Mouse (Mus musculus) CH12.LX (cell line): ENCODE results near the gene Dhx35. TPM values are rescaled to one million over a fixed set of nuclear protein-coding genes. Genes with fewer than 3 reads are reported as not detected.

ENCODE experiments used
- DNase-seq: peaks from one replicate; pipeline ENCODE4 v3.0.0-alpha.2; 2013; ENCODE audit errors: extremely low read depth
- H3K27ac ChIP-seq: 2 replicates; pipeline ENCODE4 v1.5.1; 2012; ENCODE audit warnings: low read depth, mild to moderate bottlenecking, control low read depth, moderate library complexity; ENCODE audit not compliant: insufficient read depth
- H3K27me3 ChIP-seq: replicated peaks from 2 replicates; pipeline ENCODE3; 2012; ENCODE audit warnings: inconsistent platforms
- H3K36me3 ChIP-seq, 2 experiments: replicated peaks in 1 of 2; 2 replicates each; pipeline versions ENCODE3 to v1.6.1; 2012; ENCODE audit warnings: inconsistent platforms in 1 of 2, low read length in 1 of 2, mild to moderate bottlenecking in 1 of 2, mixed read lengths in 1 of 2, moderate library complexity in 1 of 2; ENCODE audit not compliant: control insufficient read depth in 1 of 2, insufficient read depth in 1 of 2
- H3K4me1 ChIP-seq, 2 experiments: 2 replicates each; pipeline ENCODE4 v1.6.1; 2012; ENCODE audit warnings: inconsistent platforms in 1 of 2, moderate library complexity in 1 of 2; ENCODE audit not compliant: insufficient read depth in 2 of 2, control insufficient read depth in 1 of 2
- H3K4me2 ChIP-seq: 2 replicates; pipeline ENCODE4 v1.6.1; 2012; ENCODE audit warnings: low read depth, mild to moderate bottlenecking, control low read depth; ENCODE audit not compliant: poor library complexity, insufficient read depth, severe bottlenecking
- H3K4me3 ChIP-seq, 3 experiments: fragments of 150-350 bp in 1 of 3; sonication (generic) in 1 of 3; replicated peaks in 1 of 3; 2 replicates each; pipeline versions ENCODE3 to v1.5.1; 2011 to 2012; ENCODE audit warnings: low read depth in 2 of 3, low read length in 2 of 3, mild to moderate bottlenecking in 2 of 3, moderate library complexity in 2 of 3, control low read depth in 1 of 3, improper control_type of control experiment in 1 of 3, inconsistent platforms in 1 of 3, mixed read lengths in 1 of 3; ENCODE audit not compliant: poor library complexity in 1 of 3
- H3K79me2 ChIP-seq: replicated peaks from 2 replicates; pipeline ENCODE4 v1.6.1; 2012; ENCODE audit warnings: mild to moderate bottlenecking, moderate library complexity; ENCODE audit not compliant: control insufficient read depth, poor library complexity, insufficient read depth, severe bottlenecking; ENCODE audit errors: extremely low read depth
- H3K9ac ChIP-seq: 2 replicates; pipeline ENCODE4 v1.6.1; 2012; ENCODE audit warnings: low read depth, mild to moderate bottlenecking, control low read depth, moderate library complexity; ENCODE audit not compliant: insufficient read depth
- H3K9me3 ChIP-seq: replicated peaks from 2 replicates; pipeline ENCODE3; 2012; ENCODE audit warnings: low read length, inconsistent platforms, mixed read lengths
- BHLHE40 ChIP-seq: IDR thresholded peaks from 2 replicates; pipeline ENCODE4 v1.6.1; 2011; ENCODE audit warnings: mild to moderate bottlenecking, low read depth, low read length, improper control_type of control experiment
- CHD2 ChIP-seq: IDR thresholded peaks from 2 replicates; pipeline ENCODE4 v1.6.1; 2011; ENCODE audit warnings: low read length, improper control_type of control experiment
- CTCF ChIP-seq, 2 experiments: IDR thresholded peaks in 1 of 2; conservative IDR thresholded peaks in 1 of 2; 2 replicates each; pipeline ENCODE4 v1.5.1; 2011 to 2012; ENCODE audit warnings: low read depth in 2 of 2, low read length in 2 of 2, improper control_type of control experiment in 1 of 2, inconsistent platforms in 1 of 2, mild to moderate bottlenecking in 1 of 2, moderate library complexity in 1 of 2
- ELF1 ChIP-seq: IDR thresholded peaks from 2 replicates; pipeline ENCODE4 v1.6.1; 2014; ENCODE audit warnings: low read depth, mild to moderate bottlenecking, inconsistent platforms, low read length, improper control_type of control experiment
- HCFC1 ChIP-seq: IDR thresholded peaks from 2 replicates; pipeline ENCODE4 v1.6.1; 2012; ENCODE audit warnings: low read depth, mild to moderate bottlenecking, inconsistent platforms, low read length, improper control_type of control experiment
- IRF4 ChIP-seq: IDR thresholded peaks from 2 replicates; pipeline ENCODE4 v1.6.1; 2014; ENCODE audit warnings: low read depth, mild to moderate bottlenecking, inconsistent platforms, low read length, improper control_type of control experiment
- MAX ChIP-seq: IDR thresholded peaks from 2 replicates; pipeline ENCODE4 v1.6.1; 2011; ENCODE audit warnings: low read length, improper control_type of control experiment
- MEF2A ChIP-seq: IDR thresholded peaks from 2 replicates; pipeline ENCODE4 v1.6.1; 2014; ENCODE audit warnings: low read depth, mild to moderate bottlenecking, inconsistent platforms, low read length, improper control_type of control experiment, borderline replicate concordance
- POLR2A ChIP-seq: IDR thresholded peaks from 2 replicates; pipeline ENCODE4 v1.6.1; 2011; ENCODE audit warnings: low read depth, mild to moderate bottlenecking, improper control_type of control experiment, low read length
- RAD21 ChIP-seq: IDR thresholded peaks from 2 replicates; pipeline ENCODE4 v1.6.1; 2011; ENCODE audit warnings: low read depth, mild to moderate bottlenecking, low read length, improper control_type of control experiment, moderate library complexity
- RCOR1 ChIP-seq: conservative IDR thresholded peaks from 2 replicates; pipeline ENCODE4 v1.6.1; 2012; ENCODE audit warnings: low read depth, mild to moderate bottlenecking, inconsistent platforms, low read length, improper control_type of control experiment
- SMC3 ChIP-seq: IDR thresholded peaks from 2 replicates; pipeline ENCODE4 v1.6.1; 2011; ENCODE audit warnings: low read depth, low read length, improper control_type of control experiment
- TCF12 ChIP-seq: IDR thresholded peaks from 2 replicates; pipeline ENCODE4 v1.6.1; 2014; ENCODE audit warnings: low read depth, mild to moderate bottlenecking, inconsistent platforms, low read length, improper control_type of control experiment
- ZC3H11A ChIP-seq: IDR thresholded peaks from 2 replicates; pipeline ENCODE4 v1.6.1; 2012; ENCODE audit warnings: low read depth, mild to moderate bottlenecking, inconsistent platforms, low read length, improper control_type of control experiment
- dilution Hi-C: fragments of 300-500 bp; cut with MboI; formaldehyde crosslinking; loops from 2 replicates; pipeline ENCODE4 v1.14.3; 2020; ENCODE audit warnings: low sequenced_read_pairs; ENCODE audit not compliant: extremely low pct_unique_long_range_greater_than_20kb, extremely low pct_ligation_motif_present
- in situ Hi-C: fragments of 300-500 bp; cut with MboI; formaldehyde crosslinking; loops from 3 replicates; pipeline ENCODE4 v1.14.3; 2019; ENCODE audit warnings: low sequenced_read_pairs, low pct_ligation_motif_present, low pct_unique_long_range_greater_than_20kb, mixed read lengths
- polyA plus RNA-seq: library from polyadenylated mRNA; unstranded; fragments of >175 nt; gene quantifications from 2 replicates; pipeline ENCODE4 v1.2.1, GENCODE M21; 2012; ENCODE audit warnings: low read depth; ENCODE audit not compliant: insufficient read length
- total RNA-seq, 2 experiments: library from RNA; depleted of rRNA; stranded (reverse); fragments of 300-350 nt in 1 of 2; fragments of >200 nt in 1 of 2; gene quantifications; 2 replicates each; pipeline ENCODE4 v1.2.3; 2012 to 2014

Dhx35 gene
- total and polyA plus RNA-seq, 3 experiments = 19.7 to 25.3 (median 20.2) TPM

DNA sequence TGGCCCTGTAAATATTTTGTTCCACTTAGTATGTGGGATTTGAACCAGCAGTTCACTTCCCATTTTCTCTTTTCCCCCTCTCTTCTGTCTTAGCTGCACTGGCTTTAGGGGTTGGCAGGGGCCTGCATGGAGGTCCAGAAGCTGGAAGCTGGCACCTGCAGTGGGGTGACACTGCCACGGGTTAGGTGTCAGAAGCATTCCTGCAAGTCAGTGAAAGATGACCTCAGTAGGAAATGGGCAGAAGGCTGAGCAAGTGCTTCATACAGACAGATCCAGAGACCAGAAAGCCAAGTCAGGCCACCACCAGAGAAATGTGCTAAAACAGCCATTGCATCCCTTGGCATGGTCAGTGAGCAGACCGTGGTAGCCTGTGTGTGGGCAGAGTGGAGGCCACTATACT, 66.5 kb downstream of the Dhx35 start:
- dilution Hi-C loops = no loop called here
- H3K27ac ChIP-seq = no peak overlapping the region
- peaks cover 0 to 3% of the 10 kb centered on the region in 2 experiments; a peak in 1 of 4 replicates for H3K4me1 ChIP-seq
- peaks cover 21 to 48% of the 10 kb centered on the region in 2 experiments for H3K36me3 ChIP-seq
- no peak overlapping the region for H3K9ac ChIP-seq
- H3K4me3 ChIP-seq = no peak overlapping the region
- H3K9me3 ChIP-seq = no peaks in the 10 kb centered on the region
- no peak overlapping the region for H3K4me2 ChIP-seq
- no peaks in the 10 kb centered on the region for H3K27me3 ChIP-seq
- no peak for TF ChIP-seq MEF2A
- no peak for TF ChIP-seq BHLHE40
- TF ChIP-seq SMC3 = no peak
- no peak for TF ChIP-seq TCF12
- no peak for TF ChIP-seq CHD2
- no peak for TF ChIP-seq RCOR1
- in situ Hi-C loops = loop anchor here (5.0 to 25.0 kb wide), 3 partner anchors 94 to 309 kb away; partner anchors contain the start of gene Fam83d
- H3K79me2 ChIP-seq = no peaks in the 10 kb centered on the region
- DNase-seq = no peak

DNA sequence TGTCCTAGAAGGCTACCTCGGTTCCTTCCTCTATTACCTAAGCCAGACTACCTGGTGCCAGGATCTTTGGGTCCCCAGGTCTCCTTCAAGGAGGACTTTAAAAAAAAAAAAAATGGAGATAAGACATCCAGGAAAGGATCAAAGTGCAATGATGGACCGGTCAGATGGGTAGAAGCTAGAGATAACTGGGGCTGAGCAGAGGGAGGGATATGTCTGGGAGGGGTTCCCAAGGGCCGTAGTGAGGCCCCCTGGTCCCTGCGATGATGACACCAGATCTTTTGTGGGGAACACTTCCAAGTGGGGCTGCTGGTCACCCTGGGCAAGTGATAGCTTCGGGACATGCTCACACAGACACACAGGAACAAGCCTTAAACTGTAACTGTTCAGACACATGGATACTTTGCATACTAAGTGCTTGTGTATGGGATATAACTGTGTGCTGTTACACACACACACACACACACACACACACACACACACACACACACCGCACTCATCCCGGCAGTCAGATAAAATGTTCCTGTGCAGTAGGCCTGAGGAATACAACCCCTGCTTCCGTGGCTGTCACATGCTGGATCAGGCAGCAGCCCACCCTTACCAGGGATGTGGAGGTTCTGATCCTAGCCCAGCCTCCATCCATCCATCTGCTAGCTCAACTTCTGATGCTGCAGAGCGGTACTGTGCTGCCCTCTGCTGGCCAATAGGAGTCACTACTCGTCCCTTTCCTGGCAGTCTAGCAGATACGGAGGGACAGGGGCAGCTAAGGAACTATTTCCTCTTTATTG, 68.9 kb downstream of the Dhx35 start:
- Histone ChIP-seq H3K9ac (no peak overlapping the region), H3K4me2 (no peak overlapping the region), H3K36me3 (peaks cover 4 to 25% of the 10 kb centered on the region in 2 experiments), H3K4me3 (no peak overlapping the region), H3K27ac (no peak overlapping the region), H3K79me2 (no peaks in the 10 kb centered on the region), H3K4me1 (peaks cover 0 to 8% of the 10 kb centered on the region in 2 experiments; a peak in 1 of 4 replicates), H3K9me3 (no peaks in the 10 kb centered on the region), H3K27me3 (no peaks in the 10 kb centered on the region)
- DNase-seq = peak; percentile 84
- TF ChIP-seq ZC3H11A = no peak
- TF ChIP-seq SMC3 = peak; percentile 72
- peak; percentile 89 for TF ChIP-seq RAD21
- peak; percentile 92 for TF ChIP-seq CTCF (conservative IDR thresholded peaks at IDR 0.05 in 1 of 2, IDR thresholded peaks at IDR 0.05 in 1 of 2; ENCODE audit: low read depth in 2 of 2, low read length in 2 of 2)
- in situ Hi-C loops (loop anchor here (5.0 to 25.0 kb wide), 3 partner anchors 96 to 311 kb away; partner anchors contain the start of gene Fam83d), dilution Hi-C loops (no loop called here)

DNA sequence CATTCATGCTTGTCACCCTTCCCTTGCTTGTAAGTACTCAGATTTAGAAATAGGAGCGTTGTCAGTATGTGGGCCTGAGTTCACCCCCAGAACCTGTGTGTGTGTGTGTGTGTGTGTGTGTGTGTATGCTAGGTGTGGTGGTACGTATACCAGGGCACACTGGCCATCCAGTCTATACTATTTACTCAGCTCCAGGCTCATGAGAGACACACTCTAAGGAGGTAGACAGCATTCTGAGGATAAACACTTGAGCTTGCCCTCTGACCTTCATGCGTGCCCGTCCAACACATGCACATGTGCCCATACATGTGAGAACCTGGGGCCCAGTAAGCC, 69.5 kb downstream of the Dhx35 start:
- dilution Hi-C loops = no loop called here
- in situ Hi-C loops = loop anchor here (5.0 to 25.0 kb wide), 3 partner anchors 97 to 312 kb away; partner anchors contain the start of gene Fam83d
- DNase-seq = no peak

More for the DNA sequence above, 69.5 kb downstream of the Dhx35 start:
- TF ChIP-seq HCFC1 (no peak), ELF1 (no peak), POLR2A (no peak), MAX (no peak), IRF4 (no peak), TCF12 (no peak)
- Histone ChIP-seq H3K4me2 (no peak overlapping the region), H3K9ac (no peak overlapping the region), H3K4me3 (no peak overlapping the region), H3K27ac (no peak overlapping the region), H3K27me3 (no peaks in the 10 kb centered on the region), H3K9me3 (no peaks in the 10 kb centered on the region), H3K36me3 (peaks cover 2 to 21% of the 10 kb centered on the region in 2 experiments), H3K79me2 (no peaks in the 10 kb centered on the region), H3K4me1 (peaks cover 0 to 14% of the 10 kb centered on the region in 2 experiments; a peak in 1 of 4 replicates)
